Mouse (Mus musculus): ENCODE measurements around the gene Tmem60.

DNA sequence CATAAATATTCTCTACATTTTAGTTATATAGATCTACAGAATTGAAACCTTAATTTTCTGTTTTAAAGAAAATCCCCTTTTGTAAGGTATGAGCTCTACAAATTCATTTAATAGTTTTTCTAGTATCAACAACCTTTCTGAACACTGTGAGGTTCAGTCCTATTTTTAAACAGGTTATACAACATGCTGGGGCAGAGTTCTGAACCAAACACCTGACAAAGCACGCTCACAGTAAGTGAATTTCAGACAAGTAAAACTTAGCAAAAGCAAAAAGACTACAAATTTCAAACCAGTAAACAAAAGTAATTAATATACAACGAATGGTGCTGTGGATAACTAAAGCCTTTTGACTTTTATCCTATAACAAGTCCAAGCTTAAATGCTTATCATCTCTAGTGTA, 23.6 kb upstream of the Tmem60 start:
- TF ChIP-seq CTCF (IDR thresholded peaks at IDR 0.05; ENCODE audit: low read depth, low read length) (no peak), GATA1 (IDR thresholded peaks at IDR 0.05; ENCODE audit: borderline replicate concordance, low read length) (no peak), GATA2 (IDR thresholded peaks at IDR 0.05; ENCODE audit: borderline replicate concordance, low read depth, low read length) (no peak)
